Mouse (Mus musculus): ENCODE data around the gene Hypk.
A peak's percentile ranks its signal among the peaks of the same experiment; 100 is the strongest.

- peak; percentile 35; the same call in 1 of the 2 replicates for TF ChIP-seq CTCF (IDR thresholded peaks at IDR 0.05; ENCODE audit: extremely low read depth, insufficient read length, insufficient replicate concordance, low read depth, low read length)
- TF ChIP-seq POLR2A (IDR thresholded peaks at IDR 0.05; ENCODE audit: low read depth, low read length), result no peak
These were observed 44.9 kb upstream of the Hypk start for GRCm38 (mm10) chr2:121408160-121408559.

All from small intestine, adult 2 months (tissue).